Mouse (Mus musculus): ENCODE data around the gene Olfr24. TPM values are rescaled to one million over a fixed set of nuclear protein-coding genes. Genes with fewer than 3 reads are reported as not detected.
"Not testable (repeated sequence)": the region's sequence is repeated elsewhere in the genome, so short reads cannot be mapped to it uniquely, and the experiment has no call there.

Gene Olfr24
- not detected in 2 replicates for polyA plus RNA-seq (2012; ENCODE audit: insufficient read depth, insufficient read length, low replicate concordance, missing spikeins)

- Histone ChIP-seq H3K4me3 (ENCODE audit: insufficient read depth, low read depth, low read length) (no peak within 1 kb of the TSS), H3K27ac (ENCODE audit: insufficient read depth, low read depth, low read length) (no peak within 1 kb of the TSS), H3K4me1 (ENCODE audit: control insufficient read depth, insufficient read depth, low read length) (no peaks in the 10 kb centered on the region)
- TF ChIP-seq CTCF (IDR thresholded peaks at IDR 0.05; ENCODE audit: insufficient read depth, low read depth, low read length) (no peak), POLR2A (IDR thresholded peaks at IDR 0.05; ENCODE audit: insufficient read depth, low read depth, low read length) (no peak)
These were observed at the start of gene Olfr24 for GRCm38 (mm10) chr9:18763896-18764295. Olfr24 (minus strand) TSS chr9:18763996.

DNA sequence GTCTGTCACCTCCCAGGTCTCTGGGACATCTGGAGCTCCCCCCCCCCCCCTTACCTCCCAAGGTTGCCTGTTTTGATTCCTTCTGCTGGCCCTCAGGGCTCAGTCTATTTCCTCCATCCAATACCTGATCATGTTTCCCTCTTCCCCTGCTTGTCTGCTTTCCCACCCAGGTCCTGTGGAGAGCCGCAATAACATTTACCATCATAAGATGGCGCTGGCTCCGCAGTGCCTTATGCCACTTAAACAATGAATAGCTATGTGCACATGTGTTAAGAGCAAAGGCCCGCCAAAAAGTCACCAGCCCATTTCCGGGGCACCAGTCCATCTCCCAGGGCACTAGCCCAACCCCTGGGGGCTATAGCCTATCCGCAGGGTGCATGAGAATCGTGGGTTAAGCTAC lies 21.5 kb upstream of the Olfr24 start:
- Histone ChIP-seq H3K4me3 (ENCODE audit: insufficient read depth, low read depth, low read length) (no peak overlapping the region), H3K27ac (ENCODE audit: insufficient read depth, low read depth, low read length) (no peak overlapping the region), H3K4me1 (ENCODE audit: control insufficient read depth, insufficient read depth, low read length) (no peaks in the 10 kb centered on the region)
- 50% methylated on average over 7 of the region's 7 CpGs for WGBS
- no peak for TF ChIP-seq POLR2A (IDR thresholded peaks at IDR 0.05; ENCODE audit: insufficient read depth, low read depth, low read length)
- no peak for TF ChIP-seq CTCF (IDR thresholded peaks at IDR 0.05; ENCODE audit: insufficient read depth, low read depth, low read length)

- Histone ChIP-seq H3K27ac (ENCODE audit: insufficient read depth, low read depth, low read length) (no peak overlapping the region), H3K4me3 (ENCODE audit: insufficient read depth, low read depth, low read length) (no peak overlapping the region), H3K4me1 (ENCODE audit: control insufficient read depth, insufficient read depth, low read length) (no peaks in the 10 kb centered on the region)
- 71% methylated on average over 24 of the region's 24 CpGs for WGBS
- TF ChIP-seq POLR2A (IDR thresholded peaks at IDR 0.05; ENCODE audit: insufficient read depth, low read depth, low read length): no peak
- TF ChIP-seq CTCF (IDR thresholded peaks at IDR 0.05; ENCODE audit: insufficient read depth, low read depth, low read length): no peak
These were observed 15.7 kb upstream of the Olfr24 start for GRCm38 (mm10) chr9:18779476-18779875.

DNA sequence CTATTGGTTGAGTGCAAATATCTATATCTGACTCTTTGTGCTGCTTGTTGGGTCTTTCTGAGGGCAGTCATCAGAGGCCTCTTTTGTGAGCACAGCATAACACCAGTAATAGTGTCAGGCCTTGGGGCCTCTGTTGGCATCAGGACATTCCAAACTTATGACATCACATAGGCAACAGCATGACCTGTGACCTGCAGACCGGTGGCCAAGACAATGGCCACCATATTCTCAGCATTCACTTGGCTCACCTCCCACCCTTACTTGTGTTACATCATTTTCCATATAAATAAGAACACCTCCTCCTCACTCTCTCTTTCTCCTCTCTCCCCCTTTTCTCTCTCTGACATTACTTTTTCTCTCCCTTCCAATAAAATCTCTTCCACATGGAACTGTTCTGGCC lies 15.2 kb upstream of the Olfr24 start:
- no peak for TF ChIP-seq POLR2A (IDR thresholded peaks at IDR 0.05; ENCODE audit: insufficient read depth, low read depth, low read length)
- TF ChIP-seq CTCF (IDR thresholded peaks at IDR 0.05; ENCODE audit: insufficient read depth, low read depth, low read length): no peak

GRCm38 (mm10) chr9:18755595-18755994 lies 8.2 kb downstream of the Olfr24 start:
- Histone ChIP-seq H3K4me1 (ENCODE audit: control insufficient read depth, insufficient read depth, low read length) (no peaks in the 10 kb centered on the region), H3K4me3 (ENCODE audit: insufficient read depth, low read depth, low read length) (no peak overlapping the region), H3K27ac (ENCODE audit: insufficient read depth, low read depth, low read length) (no peak overlapping the region)
- no peak for TF ChIP-seq POLR2A (IDR thresholded peaks at IDR 0.05; ENCODE audit: insufficient read depth, low read depth, low read length)
- no peak for TF ChIP-seq CTCF (IDR thresholded peaks at IDR 0.05; ENCODE audit: insufficient read depth, low read depth, low read length)
- 70% methylated on average over 1 of the region's 1 CpGs for WGBS

More for the DNA sequence above, 15.2 kb upstream of the Olfr24 start:
- Histone ChIP-seq H3K4me3 (ENCODE audit: insufficient read depth, low read depth, low read length) (no peak overlapping the region), H3K4me1 (ENCODE audit: control insufficient read depth, insufficient read depth, low read length) (no peaks in the 10 kb centered on the region), H3K27ac (ENCODE audit: insufficient read depth, low read depth, low read length) (no peak overlapping the region)
- 44% methylated on average over 1 of the region's 1 CpGs for WGBS

DNA sequence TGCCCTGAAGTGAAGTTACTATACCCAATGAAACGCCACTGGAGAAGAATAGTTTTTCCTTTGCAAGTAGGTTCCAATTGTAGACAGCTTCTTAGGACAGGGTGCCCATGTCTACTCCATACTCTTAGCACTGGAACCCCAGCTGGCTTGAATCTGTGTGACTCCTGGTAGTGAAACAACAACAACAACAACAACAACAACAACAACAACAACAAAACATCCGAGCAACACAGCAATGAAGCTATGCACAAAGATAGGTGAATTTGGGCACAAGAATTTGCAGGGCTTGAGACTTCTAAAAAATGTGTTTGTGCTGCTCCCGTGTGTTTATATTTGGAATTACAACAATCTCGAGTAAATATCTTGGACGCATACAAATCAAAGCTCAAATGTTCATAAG lies 19.2 kb downstream of the Olfr24 start:
- WGBS: 10% methylated on average over 5 of the region's 5 CpGs
- H3K27ac ChIP-seq (ENCODE audit: insufficient read depth, low read depth, low read length): no peak overlapping the region
- no peak for TF ChIP-seq CTCF (IDR thresholded peaks at IDR 0.05; ENCODE audit: insufficient read depth, low read depth, low read length)
- TF ChIP-seq POLR2A (IDR thresholded peaks at IDR 0.05; ENCODE audit: insufficient read depth, low read depth, low read length): no peak

GRCm38 (mm10) chr9:18734177-18734576 lies 29.6 kb downstream of the Olfr24 start:
- H3K4me1 ChIP-seq (ENCODE audit: control insufficient read depth, insufficient read depth, low read length); H3K4me3 ChIP-seq (ENCODE audit: insufficient read depth, low read depth, low read length); H3K27ac ChIP-seq (ENCODE audit: insufficient read depth, low read depth, low read length): not testable (repeated sequence)
- WGBS: 19% methylated on average over 2 of the region's 2 CpGs

More for the DNA sequence above, 19.2 kb downstream of the Olfr24 start:
- no peaks in the 10 kb centered on the region for H3K4me1 ChIP-seq (ENCODE audit: control insufficient read depth, insufficient read depth, low read length)
- no peak overlapping the region for H3K4me3 ChIP-seq (ENCODE audit: insufficient read depth, low read depth, low read length)

GRCm38 (mm10) chr9:18722712-18723099 lies 41.1 kb downstream of the Olfr24 start:
- no peak overlapping the region for H3K27ac ChIP-seq (ENCODE audit: insufficient read depth, low read depth, low read length)
- TF ChIP-seq CTCF (IDR thresholded peaks at IDR 0.05; ENCODE audit: insufficient read depth, low read depth, low read length) (no peak), POLR2A (IDR thresholded peaks at IDR 0.05; ENCODE audit: insufficient read depth, low read depth, low read length) (no peak)
- H3K4me3 ChIP-seq (ENCODE audit: insufficient read depth, low read depth, low read length): no peak overlapping the region
- no peaks in the 10 kb centered on the region for H3K4me1 ChIP-seq (ENCODE audit: control insufficient read depth, insufficient read depth, low read length)
- 25% methylated on average over 4 of the region's 4 CpGs for WGBS

- Histone ChIP-seq H3K4me3 (ENCODE audit: insufficient read depth, low read depth, low read length) (no peak overlapping the region), H3K4me1 (ENCODE audit: control insufficient read depth, insufficient read depth, low read length) (no peaks in the 10 kb centered on the region), H3K27ac (ENCODE audit: insufficient read depth, low read depth, low read length) (no peak overlapping the region)
- TF ChIP-seq CTCF (IDR thresholded peaks at IDR 0.05; ENCODE audit: insufficient read depth, low read depth, low read length) (no peak), POLR2A (IDR thresholded peaks at IDR 0.05; ENCODE audit: insufficient read depth, low read depth, low read length) (no peak)
- WGBS: 37% methylated on average over 6 of the region's 6 CpGs
These were observed 41.7 kb downstream of the Olfr24 start for GRCm38 (mm10) chr9:18721931-18722711.

Measured in olfactory bulb, adult 2 months (tissue).